Mouse (Mus musculus): ENCODE measurements at regions not wholly inside any gene's neighbourhood (a gene's known extent, or its start where the extent isn't known, plus 50 kb on each side); places are given as distances from the start of the nearest gene placed in this dataset.
A peak's percentile ranks its signal among the peaks of the same experiment; 100 is the strongest.

DNA sequence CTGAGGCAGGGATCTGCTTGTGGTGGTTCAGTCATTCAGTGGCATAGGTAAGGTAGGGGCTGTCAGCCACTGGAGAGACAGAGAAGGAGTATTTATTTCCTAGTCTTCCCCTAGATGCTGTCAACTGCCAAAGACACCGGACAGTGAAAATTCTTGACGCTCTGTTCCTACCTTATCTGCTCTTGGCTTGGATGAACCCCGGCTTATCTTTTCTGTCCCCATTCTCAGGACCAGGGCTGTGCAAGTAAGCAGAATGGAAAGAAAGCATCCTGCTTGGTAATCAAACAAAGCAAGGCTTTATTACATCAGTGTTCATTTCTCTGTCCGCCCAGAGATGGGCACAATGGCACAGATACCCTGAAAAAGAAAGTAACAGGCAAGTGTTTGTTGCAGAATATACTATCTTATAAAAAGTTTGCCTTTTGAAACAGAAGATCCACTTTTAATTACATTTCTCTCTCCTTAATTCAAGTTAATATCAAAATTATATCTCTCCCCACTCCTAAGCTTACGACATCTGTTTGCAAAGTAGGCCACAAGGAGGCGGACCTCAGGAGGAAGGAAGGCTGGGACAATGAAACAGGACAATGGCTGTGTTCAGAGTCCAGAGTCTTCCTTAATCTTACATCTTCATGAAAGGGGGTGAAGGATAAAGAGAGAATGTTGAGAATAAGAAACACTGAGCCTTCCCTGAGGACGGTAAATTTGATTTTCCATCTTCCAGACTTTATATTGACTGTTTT lies 316.8 kb upstream of the Ubash3b start:
- no peak for DNase-seq

- DNase-seq = no peak
These were observed 313.8 kb upstream of the Ubash3b start for GRCm38 (mm10) chr9:41475326-41475725.

DNA sequence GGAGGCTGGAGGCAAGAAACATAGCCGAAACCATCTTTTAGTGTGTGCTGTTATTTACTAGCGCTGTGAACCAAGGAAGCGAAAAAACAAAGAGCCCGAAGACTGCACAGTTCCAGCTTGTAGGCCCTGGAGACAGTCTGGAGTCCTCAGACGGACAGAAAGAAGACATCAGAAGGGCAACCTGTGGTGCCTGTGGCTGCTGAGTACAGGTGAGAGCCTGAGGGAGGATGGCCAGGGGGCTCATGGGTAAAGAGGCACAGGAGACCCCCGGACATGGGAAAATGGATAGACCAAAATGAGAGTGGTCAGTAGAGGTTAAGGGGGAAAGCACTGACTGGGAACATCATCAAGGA lies 313.4 kb upstream of the Ubash3b start:
- no peak for DNase-seq

DNA sequence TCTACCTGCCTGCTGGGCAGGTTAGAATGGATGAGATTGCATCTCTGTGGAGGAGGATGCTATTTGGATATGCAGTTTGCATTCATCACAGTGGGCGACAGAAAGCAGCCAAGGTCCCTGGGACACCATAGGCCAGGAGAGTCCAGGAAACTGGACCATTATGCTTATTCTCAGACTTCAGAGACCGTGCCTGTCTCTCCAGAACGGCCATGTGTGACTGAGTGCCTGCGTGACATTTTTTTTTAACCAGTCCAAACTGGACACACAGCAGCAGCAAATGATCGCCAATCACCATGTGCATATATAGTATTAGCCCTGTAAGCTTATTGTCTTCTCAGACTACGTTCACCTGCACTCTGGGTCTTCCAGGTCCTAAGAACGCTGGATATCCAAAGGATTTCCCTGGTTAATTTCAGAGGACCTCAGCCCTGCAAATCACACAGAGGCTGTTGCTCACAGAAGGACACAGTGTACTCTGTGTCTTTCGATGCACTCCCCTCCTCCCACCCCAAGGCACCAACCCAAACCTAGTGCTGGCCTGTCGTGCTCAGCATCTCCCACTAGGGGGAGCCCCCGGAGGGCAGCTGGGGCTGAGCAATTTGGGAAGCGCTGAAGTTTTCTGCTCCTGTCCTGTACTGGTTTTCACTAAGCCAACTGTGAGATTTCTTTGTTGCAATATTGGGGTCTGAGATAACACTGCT lies 312.9 kb upstream of the Ubash3b start:
- peak; percentile 89 for DNase-seq

DNA sequence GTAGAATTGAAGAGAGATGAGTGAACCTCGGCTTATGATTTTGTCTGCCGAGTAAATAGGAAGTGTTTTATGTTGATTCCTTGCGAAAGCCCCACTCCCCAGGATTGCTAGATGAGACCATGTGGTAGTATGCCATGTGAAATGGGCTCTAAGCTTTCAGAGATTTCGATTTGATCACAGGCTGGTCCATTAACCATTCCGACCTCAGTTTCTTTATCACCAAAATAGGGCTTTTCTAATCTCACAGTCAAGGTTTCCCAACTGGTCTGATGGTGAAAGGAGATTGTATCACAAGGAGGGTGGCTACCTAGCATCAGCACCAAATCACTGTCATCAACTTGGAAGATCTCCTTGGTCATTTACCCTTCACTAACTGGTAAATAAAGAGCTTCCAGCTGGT lies 312.0 kb upstream of the Ubash3b start:
- DNase-seq = no peak

DNA sequence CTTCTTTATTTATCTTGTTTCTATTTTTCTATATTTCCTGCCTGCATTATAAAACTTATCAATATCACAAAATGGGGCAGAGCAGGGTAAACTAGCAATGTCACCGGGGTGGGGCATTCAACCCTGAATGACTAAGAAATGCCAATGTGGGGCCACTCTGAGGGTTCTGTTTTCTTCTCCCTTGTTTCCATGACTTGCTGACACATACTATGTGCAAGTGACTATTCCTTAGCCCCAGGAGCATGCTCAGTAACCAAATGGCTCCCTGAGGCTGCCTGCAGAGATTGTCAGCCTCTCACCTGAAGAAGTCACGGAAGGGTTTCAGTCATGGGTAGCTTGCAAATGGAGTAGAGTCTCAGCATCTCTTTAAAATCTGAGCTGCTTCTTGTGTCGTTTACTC lies 309.8 kb upstream of the Ubash3b start:
- DNase-seq = no peak

- DNase-seq = no peak
These were observed 308.5 kb upstream of the Ubash3b start for GRCm38 (mm10) chr9:41470010-41470409.

- no peak for DNase-seq
These were observed 307.9 kb upstream of the Ubash3b start for GRCm38 (mm10) chr9:41469414-41469813.

DNA sequence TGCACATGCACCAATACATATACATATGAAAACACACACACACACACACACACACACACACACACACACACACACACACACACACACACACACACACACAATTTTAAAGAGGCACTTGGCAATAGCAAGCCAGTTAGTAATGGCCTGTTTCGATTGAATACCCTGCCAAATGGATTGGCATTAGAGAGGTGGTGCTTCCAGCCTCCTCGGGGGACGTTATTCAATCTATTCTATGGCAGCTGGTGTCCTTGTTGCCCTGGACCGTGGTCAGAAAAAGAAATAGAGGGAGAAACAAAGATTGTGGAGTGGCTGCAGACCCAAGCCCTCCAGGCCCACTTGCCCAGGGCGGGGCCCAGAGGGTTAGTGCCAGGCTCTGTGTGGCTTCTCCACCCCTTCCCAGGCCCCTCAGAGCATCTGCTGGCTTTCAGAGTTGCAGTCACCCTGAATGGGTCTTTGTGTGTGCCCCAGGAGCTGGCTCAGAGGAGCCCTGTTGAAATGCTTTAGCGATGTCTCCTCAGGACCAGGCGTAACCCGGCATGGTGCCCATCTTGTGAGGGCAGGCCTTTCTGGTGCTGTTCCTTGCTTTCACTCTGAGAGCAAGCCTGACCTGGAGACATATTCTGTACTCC lies 302.7 kb upstream of the Ubash3b start:
- peak; percentile 89 for DNase-seq

GRCm38 (mm10) chr9:41461742-41462141 lies 300.2 kb upstream of the Ubash3b start:
- DNase-seq = peak; percentile 83

DNA sequence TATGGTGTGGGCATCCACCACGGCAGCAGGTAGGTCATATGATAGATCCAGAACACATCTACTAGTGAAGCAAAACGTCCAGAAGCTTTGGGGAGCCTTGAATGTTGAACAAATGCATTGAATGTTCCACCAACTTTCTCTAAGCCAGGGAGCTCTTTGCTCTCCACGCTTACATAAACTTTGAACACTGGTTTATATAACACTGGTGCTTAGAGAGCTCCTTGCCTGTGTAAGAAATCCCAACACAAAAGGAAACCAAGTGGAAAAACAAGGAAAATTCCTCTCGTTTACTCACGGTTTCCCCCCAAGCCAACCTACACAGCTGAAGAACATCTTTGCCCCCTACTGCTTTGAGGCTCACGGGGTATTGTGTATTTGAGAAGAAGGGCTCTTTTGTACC lies 299.2 kb upstream of the Ubash3b start:
- DNase-seq = no peak

DNA sequence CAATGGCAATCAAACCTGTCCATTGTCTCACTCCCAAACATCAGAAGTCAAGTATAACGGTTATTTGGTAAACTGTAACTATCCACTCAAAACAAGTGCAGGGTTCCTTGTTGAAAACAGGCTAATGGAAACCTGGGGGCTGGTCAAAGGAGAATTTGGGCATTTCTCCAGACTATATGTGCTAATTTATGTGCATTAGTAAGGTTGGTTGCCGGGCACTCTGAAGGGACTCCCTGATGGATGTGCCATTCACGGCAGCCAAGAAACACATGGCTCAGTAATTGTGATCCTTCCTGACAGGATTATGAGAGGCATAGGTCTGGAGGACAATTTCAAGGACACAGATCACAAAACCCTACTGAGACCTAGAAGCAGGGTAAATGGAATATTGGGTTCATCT lies 295.5 kb upstream of the Ubash3b start:
- no peak for DNase-seq

- no peak for DNase-seq
These were observed 290.2 kb upstream of the Ubash3b start for GRCm38 (mm10) chr9:41451738-41452137.

GRCm38 (mm10) chr9:41449233-41449632 lies 287.7 kb upstream of the Ubash3b start:
- no peak for DNase-seq

- no peak for DNase-seq
These were observed 286.4 kb upstream of the Ubash3b start for GRCm38 (mm10) chr9:41447902-41448301.

DNA sequence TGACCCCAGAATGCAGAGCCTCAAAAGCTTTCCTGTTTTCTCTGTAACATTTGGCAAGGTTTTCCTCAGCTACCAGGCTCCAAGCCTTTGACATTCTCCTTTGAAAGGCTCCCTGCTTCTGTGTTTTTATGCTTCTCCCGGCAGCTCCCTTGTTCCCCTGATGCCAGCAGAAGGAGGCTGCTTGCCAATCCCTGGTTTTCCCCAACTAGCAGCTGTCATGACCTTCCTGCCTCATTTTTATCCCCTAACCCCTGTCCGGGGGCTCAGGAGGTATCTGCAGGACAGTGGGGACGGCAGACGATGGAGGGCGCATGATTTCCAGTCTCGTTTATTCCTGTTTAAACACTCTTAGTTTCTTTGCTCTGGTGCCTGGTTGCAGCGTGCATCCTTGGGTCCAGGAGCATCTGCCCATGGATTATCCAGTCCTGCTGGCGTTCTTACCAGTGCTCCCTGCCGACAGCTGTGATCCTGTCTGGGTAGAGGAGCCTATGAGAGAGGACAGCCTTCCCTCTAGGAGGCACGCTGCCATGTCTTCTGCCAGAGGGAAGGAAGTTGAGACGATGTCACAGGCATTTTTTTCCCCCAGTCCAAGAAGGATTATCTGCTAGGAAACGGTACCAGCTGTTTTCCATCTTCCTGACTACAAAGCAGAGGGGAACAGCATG lies 285.8 kb upstream of the Ubash3b start:
- DNase-seq = peak; percentile 68

DNA sequence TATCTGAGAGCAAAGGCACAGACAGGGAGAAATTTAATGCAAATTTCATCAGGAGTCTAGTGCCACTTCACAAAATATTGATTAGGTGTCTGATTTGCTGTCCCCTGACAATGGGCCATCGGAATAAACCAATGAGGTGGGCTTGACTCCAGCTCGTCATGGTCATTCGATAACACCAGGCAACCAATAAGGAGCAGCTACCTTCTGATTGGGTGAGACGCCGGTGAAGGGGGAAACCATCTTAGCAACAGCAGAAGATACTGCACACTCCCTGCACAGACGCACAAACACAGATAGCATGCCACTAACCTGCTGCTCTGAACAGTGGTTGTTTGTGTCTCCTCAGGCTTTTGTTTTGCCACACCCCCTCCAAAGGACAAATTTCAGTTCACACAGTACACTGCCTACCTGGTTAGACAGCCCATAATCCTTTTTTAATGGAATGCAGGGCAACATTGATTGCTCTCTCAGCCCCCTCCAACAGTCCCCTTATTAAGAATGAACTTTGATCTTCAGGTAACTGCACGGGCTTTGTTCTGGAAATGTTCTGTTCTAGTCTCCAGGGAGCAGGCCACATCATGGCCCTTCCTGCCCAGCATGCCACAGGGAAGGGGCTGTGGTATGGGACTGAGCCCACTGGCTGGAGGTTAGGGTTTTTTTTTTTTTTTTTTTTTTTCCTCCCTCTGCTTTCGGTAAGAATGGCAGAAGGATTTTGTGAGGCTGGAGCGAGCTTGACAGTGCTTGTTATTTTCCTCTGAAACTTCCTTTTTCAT lies 285.1 kb upstream of the Ubash3b start:
- peak; percentile 91 for DNase-seq

GRCm38 (mm10) chr9:41442418-41442817 lies 280.9 kb upstream of the Ubash3b start:
- peak; percentile 44 for DNase-seq

- peak; percentile 45 for DNase-seq
These were observed 278.5 kb upstream of the Ubash3b start for GRCm38 (mm10) chr9:41439979-41440378.

DNA sequence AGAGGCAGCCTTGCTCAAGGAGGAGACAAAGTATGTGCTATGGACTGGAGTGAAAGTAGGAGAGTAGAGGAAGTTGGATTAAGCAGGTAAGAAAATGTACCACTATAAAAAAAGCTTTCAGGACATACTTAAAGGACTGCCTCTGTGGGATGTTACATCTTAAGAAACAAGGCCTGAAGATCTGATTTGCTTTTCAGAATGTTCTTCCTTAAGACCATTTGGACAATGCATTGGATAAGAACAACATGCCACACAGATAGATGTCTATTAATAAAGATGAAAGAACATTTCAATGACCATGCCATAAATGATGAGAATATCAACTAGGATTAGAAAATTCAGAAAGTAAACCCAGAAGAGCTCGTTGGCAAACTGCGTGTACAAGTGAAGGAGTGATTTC lies 276.6 kb upstream of the Ubash3b start:
- DNase-seq = no peak

DNA sequence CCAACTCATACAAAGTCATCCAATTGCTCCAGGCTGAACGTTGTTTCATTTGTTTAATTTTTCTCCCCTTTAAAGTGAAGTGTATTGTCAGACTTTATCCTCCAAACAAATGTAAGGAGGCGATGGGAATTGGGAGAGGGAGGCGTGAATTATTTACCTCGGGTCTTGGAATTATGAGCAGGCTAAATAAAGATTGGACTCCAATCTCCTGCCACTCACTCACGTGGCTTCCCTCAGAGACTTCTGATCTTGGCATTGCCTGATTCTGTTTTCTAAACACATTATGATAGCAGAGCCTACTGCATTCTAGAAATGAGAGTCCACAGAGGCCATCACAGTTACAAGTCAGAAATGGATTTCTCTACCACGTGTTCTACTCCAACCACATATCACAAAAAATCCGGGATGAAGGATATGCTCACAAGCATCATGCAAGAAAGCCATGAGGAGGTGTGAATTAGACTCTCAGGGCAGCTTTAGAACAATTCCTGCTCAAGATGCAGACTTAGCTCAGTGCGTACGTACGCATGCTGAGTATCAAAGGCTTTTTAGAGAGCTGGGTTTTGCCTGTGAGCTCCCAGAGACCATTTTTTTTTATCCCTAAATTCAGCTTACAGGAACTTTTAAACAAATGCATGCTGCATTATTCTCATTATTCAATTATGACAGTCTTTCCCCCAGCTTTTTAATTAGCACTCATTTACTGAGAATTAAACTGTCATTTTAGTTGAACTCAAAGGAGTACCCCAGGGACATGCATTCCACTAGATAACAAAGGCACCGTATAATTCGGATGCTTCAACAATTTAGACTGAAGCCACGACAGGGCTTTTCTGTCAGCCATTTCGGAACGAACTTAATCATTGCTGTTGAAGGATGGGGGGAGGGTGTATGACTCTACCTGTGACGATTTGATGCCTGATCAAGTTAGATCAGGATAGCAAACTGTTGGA lies 269.2 kb upstream of the Ubash3b start:
- DNase-seq = no peak

Data from layer of hippocampus, adult 9-11 months (tissue).